Mouse (Mus musculus): ENCODE results near the gene 4921524J17Rik.

GRCm38 (mm10) chr8:85376516-85376915, 56.1 kb downstream of the 4921524J17Rik start:
- TF ChIP-seq CTCF (IDR thresholded peaks at IDR 0.05; ENCODE audit: insufficient read depth, low read length), result no peak
- no peak for TF ChIP-seq POLR2A (IDR thresholded peaks at IDR 0.05; ENCODE audit: borderline replicate concordance, extremely low read depth, low read depth, low read length)
